Mouse (Mus musculus) layer of hippocampus, adult 9-10 months (tissue): ENCODE results near the gene Ambra1.

Source experiments
- DNase-seq: peaks from one replicate; pipeline ENCODE4 v3.0.0; 2022; ENCODE audit warnings: low spot score

Gene Ambra1

GRCm38 (mm10) chr2:91936154-91936553, 206.2 kb downstream of the Ambra1 start:
- DNase-seq: no peak

GRCm38 (mm10) chr2:91939303-91939935, 209.5 kb downstream of the Ambra1 start:
- no peak for DNase-seq

GRCm38 (mm10) chr2:91942356-91942755, 212.4 kb downstream of the Ambra1 start:
- no peak for DNase-seq

- DNase-seq: no peak
These were observed 214.4 kb downstream of the Ambra1 start for GRCm38 (mm10) chr2:91944170-91944950.

GRCm38 (mm10) chr2:91945483-91945882, 215.5 kb downstream of the Ambra1 start, which contains the start of gene Gm9821:
TSS of gene Gm9821 (plus strand) at chr2:91945703.
- DNase-seq: no peak

- DNase-seq: no peak
These were observed 216.9 kb downstream of the Ambra1 start for GRCm38 (mm10) chr2:91946836-91947235.

- no peak for DNase-seq
These were observed 217.6 kb downstream of the Ambra1 start for GRCm38 (mm10) chr2:91947397-91948150.

GRCm38 (mm10) chr2:91948151-91948509, 218.2 kb downstream of the Ambra1 start:
- DNase-seq: no peak

- DNase-seq: no peak
These were observed 218.9 kb downstream of the Ambra1 start for GRCm38 (mm10) chr2:91948792-91949241.

GRCm38 (mm10) chr2:91949411-91950274, 219.7 kb downstream of the Ambra1 start:
- DNase-seq: no peak

GRCm38 (mm10) chr2:91950275-91951085, 220.5 kb downstream of the Ambra1 start:
- DNase-seq: no peak

- DNase-seq: no peak
These were observed 223.9 kb downstream of the Ambra1 start for GRCm38 (mm10) chr2:91953825-91954224.

- no peak for DNase-seq
These were observed 225.2 kb downstream of the Ambra1 start for GRCm38 (mm10) chr2:91955121-91955591.

GRCm38 (mm10) chr2:91955875-91956274, 225.9 kb downstream of the Ambra1 start:
- no peak for DNase-seq

GRCm38 (mm10) chr2:91957096-91957495, 227.2 kb downstream of the Ambra1 start:
- DNase-seq: peak; percentile 77

GRCm38 (mm10) chr2:91958049-91958448, 228.1 kb downstream of the Ambra1 start:
- DNase-seq: no peak

- no peak for DNase-seq
These were observed 228.9 kb downstream of the Ambra1 start for GRCm38 (mm10) chr2:91958701-91959457.

GRCm38 (mm10) chr2:91959544-91960410, 229.8 kb downstream of the Ambra1 start:
- no peak for DNase-seq

GRCm38 (mm10) chr2:91960459-91960858, 230.5 kb downstream of the Ambra1 start:
- DNase-seq: no peak
